Mouse (Mus musculus): ENCODE measurements around the gene Ptf1a. TPM values are rescaled to one million over a fixed set of nuclear protein-coding genes. Genes with fewer than 3 reads are reported as not detected.

Ptf1a gene
- polyA plus RNA-seq, 1 experiment from 2014 or later, result 2.7 TPM

DNA sequence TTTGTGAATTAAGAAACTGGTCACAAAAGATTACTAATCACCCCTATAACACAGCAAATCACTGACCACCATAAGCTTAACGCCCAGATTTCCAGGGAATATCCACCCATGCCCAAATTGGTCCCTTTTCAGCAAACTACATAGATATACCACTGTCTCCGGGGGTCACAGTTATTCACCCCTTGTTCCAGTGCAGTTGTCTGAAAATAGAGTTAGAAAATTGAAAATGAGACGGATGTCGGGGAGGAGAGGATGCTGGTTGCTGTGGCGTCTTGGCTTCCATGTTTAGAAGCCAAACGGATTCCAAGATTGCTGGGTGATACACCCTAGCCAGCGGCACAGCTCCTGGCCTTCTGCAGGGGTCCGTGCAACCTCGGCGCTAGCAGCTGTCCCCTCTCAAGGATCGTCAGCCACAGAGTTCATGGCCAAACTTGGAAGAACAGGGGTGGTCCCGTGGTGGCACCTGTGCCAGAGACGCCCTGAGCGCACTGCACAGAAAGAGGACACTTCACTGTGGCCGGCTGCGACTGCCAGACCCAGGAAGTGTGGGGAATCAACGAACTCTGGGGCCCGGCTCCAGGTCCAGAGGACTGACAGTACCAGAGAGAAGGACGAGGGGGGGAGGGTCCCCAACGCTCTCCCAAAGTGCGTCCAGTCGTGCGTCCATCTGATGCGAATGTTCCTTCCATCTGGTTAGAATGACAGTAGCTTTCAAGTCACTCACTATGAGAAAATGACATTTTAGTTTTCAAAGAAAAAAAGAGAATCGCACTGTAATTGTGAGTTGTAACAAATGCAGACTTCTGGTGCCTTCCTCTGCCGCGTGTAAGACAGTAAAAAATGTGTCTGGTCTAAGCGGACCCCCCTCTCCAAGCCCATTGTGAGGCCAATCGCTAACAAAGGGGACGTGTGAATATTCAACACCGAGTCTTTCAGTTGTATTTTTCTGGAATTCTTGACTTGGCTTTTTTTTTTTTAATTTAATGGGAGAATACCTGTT lies 15.5 kb upstream of the Ptf1a start:
- ATAC-seq (ENCODE audit: low FRiP score, low read depth), result no peak
- Histone ChIP-seq H3K36me3 (no peaks in the 10 kb centered on the region), H3K9ac (no peak overlapping the region), H3K27me3 (peaks cover 88% of the 10 kb centered on the region), H3K27ac (replicated peaks) (no peak overlapping the region), H3K4me2 (peak overlapping the region; percentile 49), H3K4me1 (replicated peaks) (peaks cover 25% of the 10 kb centered on the region), H3K4me3 (peak overlapping the region; percentile 28; the same call in 1 of the 2 replicates), H3K9me3 (no peaks in the 10 kb centered on the region)
- WGBS, result 2% methylated on average over 31 of the region's 31 CpGs

- H3K27me3 ChIP-seq, result peaks cover 88% of the 10 kb centered on the region
- no peak overlapping the region for H3K9ac ChIP-seq
- H3K4me1 ChIP-seq (replicated peaks), result peaks cover 25% of the 10 kb centered on the region
- no peaks in the 10 kb centered on the region for H3K36me3 ChIP-seq
- no peak overlapping the region for H3K27ac ChIP-seq (replicated peaks)
- ATAC-seq (ENCODE audit: low FRiP score, low read depth), result 0 out of 2 replicates have a peak, but pooled peaks have one; percentile 28
- H3K4me3 ChIP-seq, result peak overlapping the region; percentile 28
- H3K9me3 ChIP-seq, result no peaks in the 10 kb centered on the region
- peak overlapping the region; percentile 49 for H3K4me2 ChIP-seq
- WGBS, result under 1% methylated on average over 33 of the region's 33 CpGs
Observed at GRCm38 (mm10) chr2:19430746-19431145, 14.7 kb upstream of the Ptf1a start.

- Histone ChIP-seq H3K4me3 (peak overlapping the region; percentile 28), H3K4me1 (replicated peaks) (peaks cover 25% of the 10 kb centered on the region), H3K9ac (no peak overlapping the region), H3K27me3 (peaks cover 91% of the 10 kb centered on the region), H3K9me3 (no peaks in the 10 kb centered on the region), H3K27ac (replicated peaks) (no peak overlapping the region), H3K36me3 (no peaks in the 10 kb centered on the region), H3K4me2 (peak overlapping the region; percentile 49)
- peak; percentile 47; the same call in 1 of the 2 replicates for ATAC-seq (ENCODE audit: low FRiP score, low read depth)
- under 1% methylated on average over 18 of the region's 18 CpGs for WGBS
Observed at GRCm38 (mm10) chr2:19431186-19431585, 14.3 kb upstream of the Ptf1a start.

DNA sequence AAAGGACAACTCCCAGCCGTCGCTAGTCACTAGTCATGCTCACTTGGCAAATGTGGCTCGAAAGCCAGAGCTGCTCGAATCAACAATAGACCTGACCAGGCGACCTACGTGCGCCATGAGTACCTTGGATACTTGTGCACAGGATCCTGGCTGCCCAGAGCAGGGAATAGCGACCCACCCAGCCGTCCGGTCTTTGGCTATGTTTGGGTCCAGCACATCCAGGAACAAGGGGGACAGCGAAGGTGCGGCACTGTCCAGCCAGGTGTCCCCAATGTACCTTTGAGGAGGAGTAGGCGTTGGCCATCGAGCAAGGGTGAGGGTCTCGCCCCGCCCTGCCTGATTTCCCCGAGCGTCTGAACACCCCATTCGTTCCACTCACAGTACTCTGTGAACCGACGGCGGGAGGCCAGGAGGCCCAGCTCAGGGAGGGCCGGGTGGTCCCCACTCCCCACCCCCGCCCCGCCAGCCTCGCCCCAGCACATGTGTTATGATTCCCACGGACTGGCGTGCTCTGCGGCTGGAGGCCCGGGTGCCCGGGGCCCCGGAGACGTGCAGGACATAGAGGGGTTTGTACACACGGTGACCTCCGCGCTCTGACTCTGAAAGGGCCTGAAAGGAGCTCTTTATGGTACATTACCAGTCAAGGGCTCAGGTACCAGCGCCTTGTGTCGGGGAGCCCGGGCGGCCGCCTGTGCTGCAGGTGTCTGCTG lies 13.7 kb upstream of the Ptf1a start:
- Histone ChIP-seq H3K36me3 (no peaks in the 10 kb centered on the region), H3K9me3 (no peaks in the 10 kb centered on the region), H3K4me1 (replicated peaks) (peaks cover 25% of the 10 kb centered on the region), H3K9ac (no peak overlapping the region), H3K4me2 (peak overlapping the region; percentile 49), H3K27ac (replicated peaks) (no peak overlapping the region), H3K27me3 (peaks cover 86% of the 10 kb centered on the region), H3K4me3 (no peak overlapping the region; the same call in 1 of the 2 replicates)
- ATAC-seq (ENCODE audit: low FRiP score, low read depth), result peak; percentile 63; the same call in 1 of the 2 replicates
- WGBS, result 2% methylated on average over 41 of the region's 41 CpGs

DNA sequence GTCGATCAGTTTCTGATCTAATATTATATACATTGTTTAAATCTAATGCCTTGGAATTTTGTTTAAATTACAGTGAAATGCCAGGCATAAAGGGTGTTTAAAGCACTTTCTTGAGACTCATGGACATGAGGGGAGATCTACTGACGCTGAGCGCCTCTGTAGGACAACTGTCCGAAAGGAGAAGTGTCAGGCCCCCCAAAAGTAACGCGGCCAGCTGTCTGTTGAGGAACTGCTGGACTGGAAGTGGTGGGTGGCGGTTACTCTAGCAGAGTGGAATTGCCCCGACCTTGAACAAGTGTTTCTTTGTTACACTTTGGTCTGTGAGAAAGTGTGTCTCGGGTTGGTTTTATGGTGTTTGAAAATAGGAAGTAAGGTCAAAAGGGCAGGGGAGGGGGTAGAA lies 1.1 kb upstream of the Ptf1a start:
- Histone ChIP-seq H3K27ac (replicated peaks) (no peak overlapping the region), H3K9ac (no peak overlapping the region), H3K4me3 (no peak overlapping the region), H3K27me3 (peaks cover 88% of the 10 kb centered on the region), H3K36me3 (no peaks in the 10 kb centered on the region), H3K4me2 (no peak overlapping the region), H3K4me1 (replicated peaks) (peaks cover 22% of the 10 kb centered on the region), H3K9me3 (no peaks in the 10 kb centered on the region)
- 5% methylated on average over 9 of the region's 9 CpGs for WGBS
- no peak for ATAC-seq (ENCODE audit: low FRiP score, low read depth)

GRCm38 (mm10) chr2:19445871-19446501 lies 523 bp downstream of the Ptf1a start:
- Histone ChIP-seq H3K4me1 (replicated peaks) (peaks cover 22% of the 10 kb centered on the region), H3K9me3 (no peaks in the 10 kb centered on the region), H3K27me3 (peaks cover 91% of the 10 kb centered on the region), H3K4me3 (peak overlapping the region; percentile 37), H3K9ac (no peak overlapping the region), H3K27ac (replicated peaks) (no peak overlapping the region), H3K4me2 (peak overlapping the region; percentile 56), H3K36me3 (no peaks in the 10 kb centered on the region)
- ATAC-seq (ENCODE audit: low FRiP score, low read depth), result no peak
- under 1% methylated on average over 67 of the region's 67 CpGs for WGBS

GRCm38 (mm10) chr2:19446746-19447145 lies 1.3 kb downstream of the Ptf1a start:
- Histone ChIP-seq H3K4me1 (replicated peaks) (peaks cover 23% of the 10 kb centered on the region), H3K27me3 (peaks cover 91% of the 10 kb centered on the region), H3K9ac (no peak overlapping the region), H3K4me2 (no peak overlapping the region), H3K27ac (replicated peaks) (no peak overlapping the region), H3K36me3 (no peaks in the 10 kb centered on the region), H3K4me3 (no peak overlapping the region), H3K9me3 (no peaks in the 10 kb centered on the region)
- no peak for ATAC-seq (ENCODE audit: low FRiP score, low read depth)
- WGBS, result 4% methylated on average over 7 of the region's 7 CpGs

DNA sequence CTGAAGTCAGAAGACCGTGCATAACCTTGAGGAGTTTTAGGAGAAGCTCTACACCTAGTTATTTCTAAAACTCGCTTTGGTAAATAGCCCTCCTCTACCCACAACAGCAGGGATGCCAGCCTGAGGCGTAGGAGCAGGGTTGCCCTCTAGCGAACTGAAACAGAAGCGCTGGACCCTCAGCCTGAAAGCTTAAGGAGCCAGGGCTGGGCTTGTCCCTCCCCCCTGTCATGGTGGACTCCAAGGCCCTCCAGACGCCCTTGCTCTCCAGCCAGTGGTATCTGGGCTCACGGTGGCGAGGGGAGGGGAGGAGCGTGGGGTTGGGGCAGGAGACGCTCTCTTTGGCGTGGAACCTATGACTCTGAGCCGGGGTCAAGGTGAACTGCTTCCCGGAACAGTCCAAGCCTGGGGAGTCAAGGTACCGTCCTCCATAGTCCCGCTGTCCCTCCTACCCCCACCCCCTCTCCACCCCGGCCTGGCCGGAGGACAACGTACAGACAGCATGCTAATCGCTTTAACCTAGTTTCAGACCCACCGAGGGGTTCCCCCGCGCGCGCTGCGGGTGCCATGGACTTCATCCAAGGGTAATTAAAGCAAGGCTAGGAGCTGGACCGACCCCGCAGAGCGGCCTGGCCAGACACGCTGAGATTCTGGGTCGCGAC lies 2.7 kb downstream of the Ptf1a start:
- Histone ChIP-seq H3K4me1 (replicated peaks) (peaks cover 31% of the 10 kb centered on the region), H3K9me3 (no peaks in the 10 kb centered on the region), H3K4me2 (peak overlapping the region; percentile 48), H3K27ac (replicated peaks) (no peak overlapping the region), H3K27me3 (peaks cover 92% of the 10 kb centered on the region), H3K9ac (no peak overlapping the region), H3K4me3 (peak overlapping the region; percentile 19), H3K36me3 (no peaks in the 10 kb centered on the region)
- peak; percentile 59 for ATAC-seq (ENCODE audit: low FRiP score, low read depth)
- 0% methylated on average over 28 of the region's 31 CpGs for WGBS

- Histone ChIP-seq H3K4me1 (replicated peaks) (peaks cover 31% of the 10 kb centered on the region), H3K9ac (no peak overlapping the region), H3K27ac (replicated peaks) (no peak overlapping the region), H3K4me3 (no peak overlapping the region), H3K9me3 (no peaks in the 10 kb centered on the region), H3K27me3 (peaks cover 93% of the 10 kb centered on the region), H3K36me3 (no peaks in the 10 kb centered on the region), H3K4me2 (no peak overlapping the region)
- no peak for ATAC-seq (ENCODE audit: low FRiP score, low read depth)
- WGBS, result 16% methylated on average over 4 of the region's 4 CpGs
Observed at GRCm38 (mm10) chr2:19449308-19449707, 3.8 kb downstream of the Ptf1a start.

GRCm38 (mm10) chr2:19452531-19453055 lies 7.1 kb downstream of the Ptf1a start:
- Histone ChIP-seq H3K9ac (no peak overlapping the region), H3K9me3 (no peaks in the 10 kb centered on the region), H3K27ac (replicated peaks) (no peak overlapping the region), H3K4me3 (0 out of 2 replicates have a peak overlapping the region, but pooled peaks have one; percentile 2), H3K4me1 (replicated peaks) (peaks cover 21% of the 10 kb centered on the region; the same call in 1 of the 2 replicates), H3K27me3 (peaks cover 97% of the 10 kb centered on the region), H3K4me2 (peak overlapping the region; percentile 19), H3K36me3 (no peaks in the 10 kb centered on the region)
- 1% methylated on average over 19 of the region's 19 CpGs for WGBS
- no peak for ATAC-seq (ENCODE audit: low FRiP score, low read depth)

- no peak overlapping the region for H3K27ac ChIP-seq (replicated peaks)
- no peaks in the 10 kb centered on the region for H3K36me3 ChIP-seq
- H3K27me3 ChIP-seq, result peaks cover 88% of the 10 kb centered on the region
- peaks cover 13% of the 10 kb centered on the region; the same call in 1 of the 2 replicates for H3K4me1 ChIP-seq (replicated peaks)
- H3K4me2 ChIP-seq, result no peak overlapping the region
- H3K4me3 ChIP-seq, result no peak overlapping the region
- 2% methylated on average over 5 of the region's 5 CpGs for WGBS
- H3K9me3 ChIP-seq, result no peaks in the 10 kb centered on the region
- no peak overlapping the region for H3K9ac ChIP-seq
- ATAC-seq (ENCODE audit: low FRiP score, low read depth), result no peak
Observed at GRCm38 (mm10) chr2:19455228-19455627, 9.8 kb downstream of the Ptf1a start.
